Comparison of ENCODE assay signal across 8 mouse cellular contexts in genomic region chr15:99415793-99416192, GRCm38 (mm10). TPM values are rescaled to one million over a fixed set of nuclear protein-coding genes. Genes with fewer than 3 reads are reported as not detected.
DNase-seq lines count a peak whose midpoint lies in the region; ATAC-seq and TF ChIP-seq lines count a peak whose summit lies in the region.

No protein-coding gene starts in this region.

- H3K9ac ChIP-seq in heart, adult 2 months (ENCODE audit: low read depth, low read length): no peak overlapping the region
- H3K9ac ChIP-seq in liver, embryonic 11.5 days (ENCODE audit: low read depth, low read length): no peak overlapping the region
- no peak overlapping the region for H3K9ac ChIP-seq in forebrain, embryonic 12.5 days

- intact Hi-C loops in heart, adult 2 months (cut with DNase I): loop anchor here (1.0 kb wide), 1 partner anchor 56 kb away; no protein-coding TSS in a partner anchor
- intact Hi-C loops in heart, postnatal 25 days (cut with DNase I): loop anchor here (1.0 kb wide), 1 partner anchor 56 kb away; no protein-coding TSS in a partner anchor

- no peak for TF ChIP-seq EP300 in heart, adult 2 months (IDR thresholded peaks at IDR 0.05; ENCODE audit: insufficient read depth, low read depth, low read length)

- H3K4me2 ChIP-seq in liver, embryonic 11.5 days: peak overlapping the region; percentile 49
- no peak overlapping the region for H3K4me2 ChIP-seq in forebrain, embryonic 12.5 days

- no peak overlapping the region for H3K27ac ChIP-seq in heart, adult 2 months
- H3K27ac ChIP-seq in thymus, adult 2 months (ENCODE audit: control insufficient read depth, insufficient read depth, low read length): no peak overlapping the region
- no peak overlapping the region for H3K27ac ChIP-seq in liver, embryonic 11.5 days (ENCODE audit: low read depth, low read length)
- no peak overlapping the region for H3K27ac ChIP-seq in forebrain, embryonic 12.5 days

- H3K4me3 ChIP-seq in heart, adult 2 months: no peak overlapping the region
- no peak overlapping the region for H3K4me3 ChIP-seq in thymus, adult 2 months (ENCODE audit: control insufficient read depth, insufficient read depth, low read length)
- H3K4me3 ChIP-seq in liver, embryonic 11.5 days (ENCODE audit: low read depth, low read length): no peak overlapping the region
- H3K4me3 ChIP-seq in forebrain, embryonic 12.5 days (replicated peaks): no peak overlapping the region

- no peaks in the 10 kb centered on the region for H3K27me3 ChIP-seq in heart, adult 2 months (ENCODE audit: control insufficient read depth, insufficient read depth, low read length)
- no peaks in the 10 kb centered on the region for H3K27me3 ChIP-seq in thymus, adult 2 months (ENCODE audit: control insufficient read depth, insufficient read depth, low read length)
- H3K27me3 ChIP-seq in liver, embryonic 11.5 days (replicated peaks; ENCODE audit: control insufficient read depth, insufficient read depth, low read length): no peaks in the 10 kb centered on the region
- no peaks in the 10 kb centered on the region for H3K27me3 ChIP-seq in forebrain, embryonic 12.5 days

- peak; percentile 43 to 67 for DNase-seq in heart, adult 2 months
- no peak for DNase-seq in heart, postnatal 25 days (ENCODE audit: low spot score)
- DNase-seq in thymus, adult 2 months: peak; percentile 46
- DNase-seq in thymus, adult 18-20 months: no peak
- peak; percentile 69 to 83 for DNase-seq in cerebellum, postnatal 25 days
- no peak for DNase-seq in liver, embryonic 11.5 days (ENCODE audit: low spot score)
- peak; percentile 57 to 84 for DNase-seq in spleen, postnatal 10 days (ENCODE audit: low spot score in 2 of 2)

- H3K4me1 ChIP-seq in heart, adult 2 months (ENCODE audit: control insufficient read depth, insufficient read depth, low read length): peaks cover 3% of the 10 kb centered on the region
- H3K4me1 ChIP-seq in thymus, adult 2 months (replicated peaks; ENCODE audit: control insufficient read depth, insufficient read depth, low read length): peaks cover 9% of the 10 kb centered on the region
- H3K4me1 ChIP-seq in liver, embryonic 11.5 days (replicated peaks; ENCODE audit: control insufficient read depth, insufficient read depth, low read length): peaks cover 14% of the 10 kb centered on the region
- H3K4me1 ChIP-seq in forebrain, embryonic 12.5 days: peaks cover 7% of the 10 kb centered on the region

- ATAC-seq in liver, embryonic 11.5 days (replicated peaks; ENCODE audit: low FRiP score): no peak
- ATAC-seq in forebrain, embryonic 12.5 days (ENCODE audit: low FRiP score): no peak

- 14% methylated on average over 2 of the region's 2 CpGs for WGBS in heart, adult 2 months
- WGBS in thymus, adult 2 months: 5% methylated on average over 2 of the region's 2 CpGs
- 10% methylated on average over 2 of the region's 2 CpGs for whole genome bisulfite sequencing in liver, embryonic 11.5 days
- WGBS in forebrain, embryonic 12.5 days: 16% methylated on average over 2 of the region's 2 CpGs

- peak; percentile 84 for TF ChIP-seq CTCF in heart, adult 2 months (IDR thresholded peaks at IDR 0.05)
- no peak for TF ChIP-seq CTCF in thymus, adult 2 months (IDR thresholded peaks at IDR 0.05; ENCODE audit: borderline replicate concordance, control insufficient read depth, extremely low read depth, insufficient read depth, low read length, poor library complexity)

- H3K79me2 ChIP-seq in heart, adult 2 months (replicated peaks; ENCODE audit: control insufficient read depth, insufficient read depth, low read length): no peaks in the 10 kb centered on the region

- TF ChIP-seq POLR2A in heart, adult 2 months (IDR thresholded peaks at IDR 0.05; ENCODE audit: insufficient read depth, low read depth, low read length): no peak
- no peak for TF ChIP-seq POLR2A in thymus, adult 2 months (IDR thresholded peaks at IDR 0.05; ENCODE audit: control insufficient read depth, extremely low read depth, insufficient read depth, low read length, poor library complexity)

- no peaks in the 10 kb centered on the region for H3K9me3 ChIP-seq in liver, embryonic 11.5 days (ENCODE audit: control insufficient read depth, low read length)
- no peaks in the 10 kb centered on the region for H3K9me3 ChIP-seq in forebrain, embryonic 12.5 days

- H3K36me3 ChIP-seq in heart, adult 2 months (ENCODE audit: control insufficient read depth, insufficient read depth, low read length): no peaks in the 10 kb centered on the region
- no peaks in the 10 kb centered on the region for H3K36me3 ChIP-seq in thymus, adult 2 months (ENCODE audit: control insufficient read depth, insufficient read depth, low read length)
- no peaks in the 10 kb centered on the region for H3K36me3 ChIP-seq in liver, embryonic 11.5 days (ENCODE audit: control insufficient read depth, insufficient read depth, low read length)
- H3K36me3 ChIP-seq in forebrain, embryonic 12.5 days (replicated peaks): no peaks in the 10 kb centered on the region

RNA-seq across cellular contexts. Expression of gene Tmbim6, which starts 23.1 kb away (rescaled TPM):
- 100 to 1,000 TPM; 207 to 253 TPM for total RNA-seq in heart, adult 2 months (2021)
- 334 and 409 TPM in 2 replicates for polyA plus RNA-seq in heart, adult 2 months (2012; rRNA removed)
- total RNA-seq in heart, postnatal 25 days (2021): 100 to 1,000 TPM; 207 to 215 TPM
- 723 and 818 TPM in 2 replicates for polyA plus RNA-seq in thymus, adult 2 months (2012; rRNA removed)
- 256 and 273 TPM in 2 replicates for polyA plus RNA-seq in liver, embryonic 11.5 days (2014; fragmentation: Nextera tagmentation; extraction: Ambion mirVana)
- polyA plus RNA-seq in forebrain, embryonic 12.5 days (2016; fragmentation: Nextera tagmentation; extraction: Ambion mirVana): 252 and 256 TPM in 2 replicates

RNA-seq across cellular contexts. Expression of gene Nckap5l, which starts 41.8 kb away (rescaled TPM):
- 1 to 10 TPM; 4.2 to 5.2 TPM for total RNA-seq in heart, adult 2 months (2021)
- polyA plus RNA-seq in heart, adult 2 months (2012; rRNA removed): 3.5 and 4.5 TPM in 2 replicates
- total RNA-seq in heart, postnatal 25 days (2021): 1 to 10 TPM; 6.4 to 7.6 TPM
- polyA plus RNA-seq in thymus, adult 2 months (2012; rRNA removed): 48.1 and 48.6 TPM in 2 replicates
- 5.6 and 6.0 TPM in 2 replicates for polyA plus RNA-seq in liver, embryonic 11.5 days (2014; fragmentation: Nextera tagmentation; extraction: Ambion mirVana)
- 11.8 and 12.0 TPM in 2 replicates for polyA plus RNA-seq in forebrain, embryonic 12.5 days (2016; fragmentation: Nextera tagmentation; extraction: Ambion mirVana)

RNA-seq across cellular contexts. Expression of gene Fmnl3, which starts 45.5 kb away (rescaled TPM):
- total RNA-seq in heart, adult 2 months (2021): 10 to 100 TPM; 14.6 to 18.1 TPM
- polyA plus RNA-seq in heart, adult 2 months (2012; rRNA removed): 18.6 and 29.3 TPM in 2 replicates
- 10 to 100 TPM; 20.1 to 21.1 TPM for total RNA-seq in heart, postnatal 25 days (2021)
- polyA plus RNA-seq in thymus, adult 2 months (2012; rRNA removed): 55.5 and 59.6 TPM in 2 replicates
- 12.8 and 13.3 TPM in 2 replicates for polyA plus RNA-seq in liver, embryonic 11.5 days (2014; fragmentation: Nextera tagmentation; extraction: Ambion mirVana)
- polyA plus RNA-seq in forebrain, embryonic 12.5 days (2016; fragmentation: Nextera tagmentation; extraction: Ambion mirVana): 12.1 and 14.1 TPM in 2 replicates

RNA-seq across cellular contexts. Expression of gene Bcdin3d, which starts 58.7 kb away (rescaled TPM):
- 1 to 10 TPM; 2.5 to 3.1 TPM for total RNA-seq in heart, adult 2 months (2021)
- polyA plus RNA-seq in heart, adult 2 months (2012; rRNA removed): 4.2 and 4.3 TPM in 2 replicates
- 1 to 10 TPM; 3.2 to 4.0 TPM for total RNA-seq in heart, postnatal 25 days (2021)
- 12.4 and 13.7 TPM in 2 replicates for polyA plus RNA-seq in thymus, adult 2 months (2012; rRNA removed)
- 10.5 and 12.1 TPM in 2 replicates for polyA plus RNA-seq in liver, embryonic 11.5 days (2014; fragmentation: Nextera tagmentation; extraction: Ambion mirVana)
- 21.5 and 25.0 TPM in 2 replicates for polyA plus RNA-seq in forebrain, embryonic 12.5 days (2016; fragmentation: Nextera tagmentation; extraction: Ambion mirVana)

Comparison
In these comparisons a context has a peak if more than half of its experiments do, and no peak if none do; other contexts are left out.
1. DNase-seq: peak in heart, adult 2 months (2 of 2), thymus, adult 2 months (single experiment), cerebellum, postnatal 25 days (2 of 2) and spleen, postnatal 10 days (2 of 2); none in heart, postnatal 25 days (single experiment), thymus, adult 18-20 months (0 of 2) and liver, embryonic 11.5 days (single experiment).